Mouse (Mus musculus) kidney, postnatal 36 days (tissue): ENCODE measurements around the gene Gm29776.
A peak's percentile ranks its signal among the peaks of the same experiment; 100 is the strongest.

Source experiments
- DNase-seq, 2 experiments: peaks; one replicate each; pipeline ENCODE4 v3.0.0; 2021 to 2022; ENCODE audit warnings: mixed read lengths in 2 of 2

Gene Gm29776

GRCm38 (mm10) chr14:54706589-54707320 lies 8.1 kb upstream of the Gm29776 start:
- no peak for DNase-seq

- no peak for DNase-seq
These were observed 7.2 kb upstream of the Gm29776 start for GRCm38 (mm10) chr14:54705844-54706243.

- DNase-seq, result no peak
These were observed 4.6 kb upstream of the Gm29776 start for GRCm38 (mm10) chr14:54703207-54703606.

GRCm38 (mm10) chr14:54701298-54701697 lies 2.7 kb upstream of the Gm29776 start:
- peak; percentile 71 to 92 for DNase-seq

- DNase-seq, result no peak
These were observed 953 bp upstream of the Gm29776 start for GRCm38 (mm10) chr14:54699586-54699985.

- DNase-seq, result no peak
These were observed 1.9 kb downstream of the Gm29776 start for GRCm38 (mm10) chr14:54696752-54697151.

- DNase-seq, result no peak
These were observed 3.6 kb downstream of the Gm29776 start for GRCm38 (mm10) chr14:54695042-54695441.

- no peak for DNase-seq
These were observed 11.4 kb downstream of the Gm29776 start for GRCm38 (mm10) chr14:54687251-54687650.

GRCm38 (mm10) chr14:54686522-54687143 lies 12.0 kb downstream of the Gm29776 start, which contains the start of gene Acin1:
TSS of gene Acin1 (minus strand) at chr14:54686931.
- peak; percentile 100 for DNase-seq

GRCm38 (mm10) chr14:54686063-54686521 lies 12.5 kb downstream of the Gm29776 start, which contains the start of gene 1700123O20Rik:
TSS of gene 1700123O20Rik (plus strand) at chr14:54686216.
- peak in 1 of 2 experiments; percentile 82 for DNase-seq

GRCm38 (mm10) chr14:54685471-54685870 lies 13.2 kb downstream of the Gm29776 start:
- no peak for DNase-seq

- DNase-seq, result no peak
These were observed 16.2 kb downstream of the Gm29776 start for GRCm38 (mm10) chr14:54682396-54682795.

GRCm38 (mm10) chr14:54678657-54679304 lies 19.9 kb downstream of the Gm29776 start:
- DNase-seq, result peak in 1 of 2 experiments; percentile 17

- no peak for DNase-seq
These were observed 22.3 kb downstream of the Gm29776 start for GRCm38 (mm10) chr14:54676290-54676689.

GRCm38 (mm10) chr14:54674317-54674716 lies 24.3 kb downstream of the Gm29776 start:
- DNase-seq, result no peak

- DNase-seq, result peak; percentile 64 to 82
These were observed 29.3 kb downstream of the Gm29776 start for GRCm38 (mm10) chr14:54669381-54669780.

- DNase-seq, result no peak
These were observed 34.0 kb downstream of the Gm29776 start for GRCm38 (mm10) chr14:54664477-54665222.

- peak in 1 of 2 experiments; percentile 26 for DNase-seq
These were observed 38.6 kb downstream of the Gm29776 start for GRCm38 (mm10) chr14:54660009-54660408.

GRCm38 (mm10) chr14:54653496-54653895 lies 45.1 kb downstream of the Gm29776 start:
- DNase-seq, result peak; percentile 91 to 95

GRCm38 (mm10) chr14:54652787-54653186 lies 45.8 kb downstream of the Gm29776 start:
- DNase-seq, result no peak

GRCm38 (mm10) chr14:54651556-54651955 lies 47.1 kb downstream of the Gm29776 start:
- DNase-seq, result no peak

- DNase-seq, result peak; percentile 86 to 92
These were observed 47.8 kb downstream of the Gm29776 start for GRCm38 (mm10) chr14:54650621-54651454.
